Mouse (Mus musculus): ENCODE results near the gene Casp8. TPM values are rescaled to one million over a fixed set of nuclear protein-coding genes. Genes with fewer than 3 reads are reported as not detected.
"Not testable (repeated sequence)": the region's sequence is repeated elsewhere in the genome, so short reads cannot be mapped to it uniquely, and the experiment has no call there.

The Casp8 gene
- polyA plus RNA-seq, 1 experiment from 2014 or later: 25.8 TPM

GRCm38 (mm10) chr1:58788410-58788809, 6.8 kb upstream of the Casp8 start:
- 91% methylated on average over 4 of the region's 4 CpGs for WGBS (ENCODE audit: insufficient replicate concordance)
- H3K4me3 ChIP-seq (ENCODE audit: low read depth, low read length): no peak overlapping the region
- H3K4me2 ChIP-seq: no peak overlapping the region
- H3K27ac ChIP-seq (ENCODE audit: low read depth, low read length): no peak overlapping the region
- H3K27me3 ChIP-seq (ENCODE audit: control insufficient read depth, insufficient read depth, low read length): no peaks in the 10 kb centered on the region
- no peaks in the 10 kb centered on the region for H3K36me3 ChIP-seq (ENCODE audit: control insufficient read depth, insufficient read depth, low read length)
- H3K4me1 ChIP-seq (ENCODE audit: control insufficient read depth, insufficient read depth, low read length): no peaks in the 10 kb centered on the region
- no peak for ATAC-seq (replicated peaks; ENCODE audit: insufficient number of reproducible peaks, low FRiP score, low TSS enrichment)
- H3K9me3 ChIP-seq (replicated peaks; ENCODE audit: control insufficient read depth, low read length): no peaks in the 10 kb centered on the region
- no peak overlapping the region for H3K9ac ChIP-seq (ENCODE audit: low read depth, low read length)

- Histone ChIP-seq H3K4me3 (ENCODE audit: low read depth, low read length) (peak overlapping the region; percentile 72), H3K4me2 (peak overlapping the region; percentile 86), H3K9me3 (replicated peaks; ENCODE audit: control insufficient read depth, low read length) (no peaks in the 10 kb centered on the region), H3K27me3 (ENCODE audit: control insufficient read depth, insufficient read depth, low read length) (no peaks in the 10 kb centered on the region), H3K4me1 (ENCODE audit: control insufficient read depth, insufficient read depth, low read length) (no peaks in the 10 kb centered on the region), H3K36me3 (ENCODE audit: control insufficient read depth, insufficient read depth, low read length) (no peaks in the 10 kb centered on the region), H3K9ac (ENCODE audit: low read depth, low read length) (peak overlapping the region; percentile 90), H3K27ac (ENCODE audit: low read depth, low read length) (no peak overlapping the region)
- WGBS (ENCODE audit: insufficient replicate concordance): 49% methylated on average over 2 of the region's 2 CpGs
- no peak for ATAC-seq (replicated peaks; ENCODE audit: insufficient number of reproducible peaks, low FRiP score, low TSS enrichment)
These were observed 469 bp upstream of the Casp8 start for GRCm38 (mm10) chr1:58794705-58795104.

GRCm38 (mm10) chr1:58796059-58796363, 837 bp downstream of the Casp8 start:
- Histone ChIP-seq H3K4me3 (ENCODE audit: low read depth, low read length) (peak overlapping the region; percentile 72), H3K27ac (ENCODE audit: low read depth, low read length) (peak overlapping the region; percentile 59), H3K4me1 (ENCODE audit: control insufficient read depth, insufficient read depth, low read length) (no peaks in the 10 kb centered on the region), H3K36me3 (ENCODE audit: control insufficient read depth, insufficient read depth, low read length) (no peaks in the 10 kb centered on the region), H3K9ac (ENCODE audit: low read depth, low read length) (peak overlapping the region; percentile 90), H3K4me2 (peak overlapping the region; percentile 86), H3K27me3 (ENCODE audit: control insufficient read depth, insufficient read depth, low read length) (no peaks in the 10 kb centered on the region), H3K9me3 (replicated peaks; ENCODE audit: control insufficient read depth, low read length) (no peaks in the 10 kb centered on the region)
- ATAC-seq (replicated peaks; ENCODE audit: insufficient number of reproducible peaks, low FRiP score, low TSS enrichment): no peak
- WGBS (ENCODE audit: insufficient replicate concordance): 10% methylated on average over 3 of the region's 3 CpGs

DNA sequence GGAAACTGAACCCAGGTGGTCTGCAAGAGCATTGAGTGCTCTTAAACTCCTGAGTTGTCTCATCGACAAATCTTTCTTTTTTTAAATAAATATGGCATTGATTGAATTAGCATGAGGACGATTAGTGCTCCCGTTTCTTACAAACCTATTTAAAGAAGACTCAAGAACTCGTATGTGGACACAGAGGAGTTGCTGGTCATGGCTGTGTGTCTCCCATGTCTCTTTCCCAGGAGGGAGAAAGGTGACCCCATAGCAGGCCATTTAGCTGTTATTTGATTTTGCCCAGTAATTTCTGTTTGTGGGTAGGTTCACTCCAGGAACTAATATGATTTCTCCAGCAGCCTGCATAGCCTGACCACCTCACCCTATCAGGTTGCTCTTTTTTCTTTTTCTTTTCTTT, 1.7 kb downstream of the Casp8 start:
- Histone ChIP-seq H3K4me1 (ENCODE audit: control insufficient read depth, insufficient read depth, low read length) (no peaks in the 10 kb centered on the region), H3K9me3 (replicated peaks; ENCODE audit: control insufficient read depth, low read length) (no peaks in the 10 kb centered on the region), H3K36me3 (ENCODE audit: control insufficient read depth, insufficient read depth, low read length) (no peaks in the 10 kb centered on the region), H3K4me2 (no peak overlapping the region), H3K4me3 (ENCODE audit: low read depth, low read length) (no peak overlapping the region), H3K27me3 (ENCODE audit: control insufficient read depth, insufficient read depth, low read length) (no peaks in the 10 kb centered on the region), H3K9ac (ENCODE audit: low read depth, low read length) (no peak overlapping the region), H3K27ac (ENCODE audit: low read depth, low read length) (no peak overlapping the region)
- 74% methylated on average over 4 of the region's 4 CpGs for WGBS (ENCODE audit: insufficient replicate concordance)
- no peak for ATAC-seq (replicated peaks; ENCODE audit: insufficient number of reproducible peaks, low FRiP score, low TSS enrichment)

GRCm38 (mm10) chr1:58797370-58797769, 2.2 kb downstream of the Casp8 start:
- ATAC-seq (replicated peaks; ENCODE audit: insufficient number of reproducible peaks, low FRiP score, low TSS enrichment): no peak
- Histone ChIP-seq H3K4me1 (ENCODE audit: control insufficient read depth, insufficient read depth, low read length) (no peaks in the 10 kb centered on the region), H3K9ac (ENCODE audit: low read depth, low read length) (no peak overlapping the region), H3K4me2 (no peak overlapping the region), H3K27me3 (ENCODE audit: control insufficient read depth, insufficient read depth, low read length) (no peaks in the 10 kb centered on the region), H3K27ac (ENCODE audit: low read depth, low read length) (no peak overlapping the region), H3K4me3 (ENCODE audit: low read depth, low read length) (no peak overlapping the region), H3K36me3 (ENCODE audit: control insufficient read depth, insufficient read depth, low read length) (no peaks in the 10 kb centered on the region), H3K9me3 (replicated peaks; ENCODE audit: control insufficient read depth, low read length) (no peaks in the 10 kb centered on the region)
- WGBS (ENCODE audit: insufficient replicate concordance): 77% methylated on average over 2 of the region's 2 CpGs

GRCm38 (mm10) chr1:58798911-58799310, 3.7 kb downstream of the Casp8 start:
- Histone ChIP-seq H3K4me3 (ENCODE audit: low read depth, low read length) (no peak overlapping the region), H3K4me1 (ENCODE audit: control insufficient read depth, insufficient read depth, low read length) (no peaks in the 10 kb centered on the region), H3K9me3 (replicated peaks; ENCODE audit: control insufficient read depth, low read length) (no peaks in the 10 kb centered on the region), H3K36me3 (ENCODE audit: control insufficient read depth, insufficient read depth, low read length) (no peaks in the 10 kb centered on the region), H3K27ac (ENCODE audit: low read depth, low read length) (no peak overlapping the region), H3K27me3 (ENCODE audit: control insufficient read depth, insufficient read depth, low read length) (no peaks in the 10 kb centered on the region), H3K9ac (ENCODE audit: low read depth, low read length) (no peak overlapping the region), H3K4me2 (no peak overlapping the region)
- no peak for ATAC-seq (replicated peaks; ENCODE audit: insufficient number of reproducible peaks, low FRiP score, low TSS enrichment)
- 87% methylated on average over 4 of the region's 4 CpGs for WGBS (ENCODE audit: insufficient replicate concordance)

GRCm38 (mm10) chr1:58800644-58801043, 5.5 kb downstream of the Casp8 start:
- not testable (repeated sequence) for H3K4me2 ChIP-seq; H3K4me1 ChIP-seq (ENCODE audit: control insufficient read depth, insufficient read depth, low read length); ATAC-seq (replicated peaks; ENCODE audit: insufficient number of reproducible peaks, low FRiP score, low TSS enrichment); H3K27ac ChIP-seq (ENCODE audit: low read depth, low read length); H3K9me3 ChIP-seq (replicated peaks; ENCODE audit: control insufficient read depth, low read length); H3K4me3 ChIP-seq (ENCODE audit: low read depth, low read length); H3K27me3 ChIP-seq (ENCODE audit: control insufficient read depth, insufficient read depth, low read length); H3K36me3 ChIP-seq (ENCODE audit: control insufficient read depth, insufficient read depth, low read length); H3K9ac ChIP-seq (ENCODE audit: low read depth, low read length)
- WGBS (ENCODE audit: insufficient replicate concordance): 79% methylated on average over 7 of the region's 7 CpGs

DNA sequence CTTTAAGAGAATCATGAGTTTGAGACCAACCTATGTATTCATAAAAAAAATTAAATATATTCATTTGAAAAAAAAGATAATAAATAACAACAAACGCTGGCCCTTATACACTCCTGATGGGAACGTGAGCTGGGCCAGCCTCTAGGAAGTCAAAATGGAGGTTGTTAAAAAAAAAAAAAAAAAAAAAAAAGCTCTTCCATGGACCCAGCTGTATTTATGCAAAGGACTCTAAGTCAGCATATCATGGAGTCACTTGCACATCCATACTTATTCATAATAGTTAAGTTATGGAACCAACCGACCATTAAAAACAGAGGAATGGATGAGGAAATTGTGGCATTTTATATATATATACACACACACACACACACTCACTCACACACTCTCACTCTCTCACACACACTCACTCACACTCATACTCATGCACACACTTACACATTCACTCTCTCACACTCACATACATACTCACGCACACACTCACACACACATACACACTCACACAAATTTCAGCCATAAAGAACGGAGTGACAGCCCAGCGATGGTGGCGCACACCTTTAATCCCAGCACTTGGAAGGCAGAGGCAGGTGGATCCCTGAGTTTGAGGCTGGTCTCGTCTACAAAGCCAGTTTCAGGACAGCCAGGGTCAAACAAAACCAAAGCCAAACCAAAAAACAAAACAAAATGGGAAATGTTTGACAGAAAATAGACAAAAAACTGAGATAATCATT, 6.5 kb downstream of the Casp8 start:
- ATAC-seq (replicated peaks; ENCODE audit: insufficient number of reproducible peaks, low FRiP score, low TSS enrichment): no peak
- Histone ChIP-seq H3K9me3 (replicated peaks; ENCODE audit: control insufficient read depth, low read length) (no peaks in the 10 kb centered on the region), H3K4me1 (ENCODE audit: control insufficient read depth, insufficient read depth, low read length) (no peaks in the 10 kb centered on the region), H3K27me3 (ENCODE audit: control insufficient read depth, insufficient read depth, low read length) (no peaks in the 10 kb centered on the region), H3K4me2 (no peak overlapping the region), H3K4me3 (ENCODE audit: low read depth, low read length) (no peak overlapping the region), H3K9ac (ENCODE audit: low read depth, low read length) (no peak overlapping the region), H3K27ac (ENCODE audit: low read depth, low read length) (no peak overlapping the region), H3K36me3 (ENCODE audit: control insufficient read depth, insufficient read depth, low read length) (no peaks in the 10 kb centered on the region)
- WGBS (ENCODE audit: insufficient replicate concordance): 87% methylated on average over 8 of the region's 8 CpGs

Measured in heart, embryonic 11.5 days (tissue).